Mouse (Mus musculus) mouse trophoblast stem cell (cell line): ENCODE measurements around the gene Sox6.
"Not testable (repeated sequence)": the region's sequence is repeated elsewhere in the genome, so short reads cannot be mapped to it uniquely, and the experiment has no call there.

Experiments
- in situ Hi-C, 2 experiments: fragments of 300-500 bp; cut with MseI, MboI; formaldehyde crosslinking; loops; 2 replicates in 1 of 2; 3 replicates in 1 of 2; pipeline ENCODE4 v1.15.1; 2025

Sox6 gene

DNA sequence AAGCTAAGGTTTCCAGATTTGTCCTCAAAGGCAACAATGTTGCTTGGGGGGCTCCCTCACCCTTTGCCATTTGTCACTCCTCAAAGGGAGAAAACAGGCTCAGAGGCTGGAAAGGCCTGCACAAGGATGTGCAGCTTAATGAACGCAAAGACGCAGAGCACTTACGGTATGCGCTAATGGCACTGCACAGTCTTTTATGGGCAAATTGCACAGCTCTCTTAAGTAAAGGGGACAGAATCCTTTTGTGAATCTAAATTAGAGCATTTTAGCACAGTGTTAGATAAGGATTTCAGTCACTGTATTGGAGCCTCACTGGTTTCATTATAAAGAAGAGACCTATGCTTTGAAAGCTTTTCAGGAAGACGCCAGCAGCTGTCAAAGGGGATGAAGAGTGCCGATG lies 375.2 kb downstream of the Sox6 start:
- in situ Hi-C loops: no loop called here

DNA sequence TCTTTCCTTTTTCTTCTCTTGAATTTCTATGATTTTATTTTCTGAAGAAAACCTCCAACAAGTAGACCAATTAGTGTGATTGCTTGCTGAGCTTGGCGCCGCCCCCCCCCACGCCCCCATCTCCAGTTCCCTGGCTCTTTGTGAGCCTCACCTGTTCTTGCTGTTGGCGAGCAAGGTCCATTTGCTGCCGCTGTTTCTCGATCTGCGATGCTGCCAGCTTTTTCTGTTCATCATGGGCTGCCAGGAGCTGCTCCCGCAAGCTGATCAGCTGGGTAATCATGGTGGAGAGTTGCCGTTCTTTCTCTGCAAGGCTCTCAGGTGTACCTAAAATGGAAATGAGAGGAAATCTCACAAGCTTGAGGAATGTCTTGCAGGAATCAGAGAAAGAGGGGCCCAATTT lies 376.5 kb downstream of the Sox6 start:
- in situ Hi-C loops: no loop called here

GRCm38 (mm10) chr7:115646696-115647095 lies 391.9 kb downstream of the Sox6 start:
- in situ Hi-C loops: loop anchor here in 1 of 2 experiments (25.0 kb wide), 1 partner anchor 391 kb away; the partner anchor contains the start of genes 1110004F10Rik and Sox6

- in situ Hi-C loops: loop anchor here in 1 of 2 experiments (25.0 kb wide), 1 partner anchor 391 kb away; the partner anchor contains the start of genes 1110004F10Rik and Sox6
Observed at GRCm38 (mm10) chr7:115645971-115646447, 392.6 kb downstream of the Sox6 start.

- in situ Hi-C loops: loop anchor here in 1 of 2 experiments (25.0 kb wide), 1 partner anchor 392 kb away; the partner anchor contains the start of genes 1110004F10Rik and Sox6
Observed at GRCm38 (mm10) chr7:115645272-115645970, 393.2 kb downstream of the Sox6 start.

- in situ Hi-C loops: loop anchor here in 1 of 2 experiments (25.0 kb wide), 1 partner anchor 407 kb away; the partner anchor contains the start of genes 1110004F10Rik and Sox6
Observed at GRCm38 (mm10) chr7:115630691-115631090, 407.9 kb downstream of the Sox6 start.

GRCm38 (mm10) chr7:115630287-115630686 lies 408.3 kb downstream of the Sox6 start:
- in situ Hi-C loops: loop anchor here in 1 of 2 experiments (25.0 kb wide), 1 partner anchor 407 kb away; the partner anchor contains the start of genes 1110004F10Rik and Sox6

GRCm38 (mm10) chr7:115628766-115629165 lies 409.8 kb downstream of the Sox6 start:
- in situ Hi-C loops: loop anchor here in 1 of 2 experiments (25.0 kb wide), 1 partner anchor 409 kb away; the partner anchor contains the start of genes 1110004F10Rik and Sox6

DNA sequence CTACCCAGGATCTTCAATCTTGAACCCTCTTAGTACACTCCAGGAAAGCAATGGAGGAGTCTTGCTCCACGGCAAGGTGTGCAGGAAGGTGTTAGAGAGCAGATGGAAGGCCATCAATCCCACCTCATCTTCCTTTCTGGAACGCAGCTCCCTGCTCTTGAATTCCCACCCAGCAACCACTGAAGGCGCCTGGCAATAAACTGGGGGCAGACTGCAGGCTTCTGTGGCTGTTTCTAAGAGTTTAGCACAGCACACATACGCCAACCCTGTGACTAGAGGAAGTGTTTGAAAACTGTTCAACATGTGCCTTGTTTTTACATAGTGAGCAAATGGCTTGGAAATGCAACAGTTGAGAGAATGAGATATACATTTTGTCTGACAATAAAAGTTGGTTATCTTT lies 412.6 kb downstream of the Sox6 start:
- in situ Hi-C loops: loop anchor here in 1 of 2 experiments (25.0 kb wide), 1 partner anchor 411 kb away; the partner anchor contains the start of genes 1110004F10Rik and Sox6

DNA sequence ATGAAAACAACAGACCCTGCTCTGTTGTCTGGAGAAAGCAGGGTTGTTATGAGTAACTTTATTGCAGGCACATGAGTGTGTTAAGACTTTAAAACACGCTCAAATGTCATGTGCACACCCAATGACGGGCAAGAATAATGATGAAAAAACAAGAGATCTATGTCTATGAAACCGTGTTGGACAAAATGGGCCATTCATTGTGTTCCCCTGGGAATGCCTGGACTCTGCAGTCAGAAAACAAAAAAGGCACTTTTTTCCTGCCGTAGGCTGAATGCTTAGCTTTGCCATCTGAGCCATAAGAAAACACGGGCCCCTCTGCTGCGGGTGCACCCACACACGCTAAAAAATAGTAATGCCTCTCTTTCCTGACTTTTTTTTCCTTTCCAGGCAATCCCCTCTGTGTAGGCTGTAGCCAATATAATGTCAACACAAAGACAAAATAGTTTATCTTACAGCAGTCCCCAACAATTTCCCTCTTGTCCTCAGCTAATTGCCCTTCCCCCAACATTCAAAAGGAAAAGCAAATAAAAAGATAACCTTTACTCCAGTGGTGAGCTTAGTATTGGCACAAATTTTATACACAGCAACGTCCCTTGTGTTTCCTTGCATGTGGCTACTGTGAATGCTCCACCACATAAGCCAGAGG lies 413.6 kb downstream of the Sox6 start:
- in situ Hi-C loops: loop anchor here in 1 of 2 experiments (25.0 kb wide), 1 partner anchor 412 kb away; the partner anchor contains the start of genes 1110004F10Rik and Sox6

DNA sequence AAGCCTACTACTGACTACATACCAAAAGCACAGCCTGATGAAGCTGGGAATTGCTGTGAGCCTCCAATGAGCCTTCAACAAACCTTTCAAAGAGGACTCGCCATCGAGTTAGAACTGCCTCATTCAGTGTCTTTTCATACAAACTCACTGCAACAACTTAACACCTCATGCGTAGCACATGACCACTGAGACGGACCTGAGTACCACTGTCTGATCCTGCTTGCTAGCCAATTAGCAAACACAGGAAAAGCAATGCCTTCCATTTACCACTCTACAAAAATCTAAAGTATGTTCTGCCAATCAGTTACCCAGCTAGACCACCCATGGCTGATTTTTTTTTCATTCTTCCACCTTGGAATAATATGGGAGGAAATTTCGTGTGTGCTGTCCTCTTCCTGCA lies 414.1 kb downstream of the Sox6 start:
- in situ Hi-C loops: no loop called here

- in situ Hi-C loops: no loop called here
Observed at GRCm38 (mm10) chr7:115615697-115616237, 422.8 kb downstream of the Sox6 start.

DNA sequence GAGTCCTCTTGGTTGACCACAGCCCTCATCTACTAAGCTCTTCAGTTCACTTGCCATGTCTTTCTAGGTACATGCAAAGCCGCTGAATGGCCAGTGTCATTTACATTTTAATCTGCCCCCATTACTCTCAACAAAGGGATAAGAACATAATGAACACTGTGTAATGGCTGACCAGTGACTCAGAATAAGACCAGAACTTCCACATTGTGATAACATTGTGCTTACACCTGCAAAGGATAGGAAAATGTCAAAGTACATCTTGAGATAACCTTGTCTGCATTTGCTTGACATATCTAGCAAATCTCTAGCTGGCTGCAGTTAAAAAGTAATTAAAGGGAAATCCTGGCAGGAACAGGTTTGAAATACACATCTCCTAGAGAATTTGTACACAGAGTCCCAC lies 431.1 kb downstream of the Sox6 start:
- in situ Hi-C loops: no loop called here

- in situ Hi-C loops: not testable (repeated sequence)
Observed at GRCm38 (mm10) chr7:115606125-115606524, 432.5 kb downstream of the Sox6 start.

DNA sequence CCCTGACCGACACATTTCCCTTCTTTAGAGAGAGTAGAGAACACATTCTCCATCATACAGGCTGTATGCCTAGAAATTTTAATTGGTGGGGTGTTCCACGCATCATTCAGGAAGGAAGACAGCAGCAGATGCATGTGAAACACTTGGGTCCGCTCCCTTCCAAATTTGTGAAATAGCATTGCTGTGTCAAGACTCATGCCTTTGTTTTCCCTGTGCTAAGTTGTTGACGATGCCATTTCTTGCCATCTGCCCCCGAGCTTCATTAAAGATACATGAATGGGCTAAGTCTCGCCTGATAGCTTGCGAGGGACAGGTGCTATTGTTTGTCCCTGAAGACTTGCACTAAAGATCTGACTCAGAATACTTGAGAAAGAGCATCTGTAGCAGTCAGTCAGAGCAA lies 433.7 kb downstream of the Sox6 start:
- in situ Hi-C loops: no loop called here

- in situ Hi-C loops: no loop called here
Observed at GRCm38 (mm10) chr7:115597376-115597775, 441.2 kb downstream of the Sox6 start.

- in situ Hi-C loops: no loop called here
Observed at GRCm38 (mm10) chr7:115580461-115580860, 458.1 kb downstream of the Sox6 start.

- in situ Hi-C loops: no loop called here
Observed at GRCm38 (mm10) chr7:115579826-115580225, 458.8 kb downstream of the Sox6 start.

DNA sequence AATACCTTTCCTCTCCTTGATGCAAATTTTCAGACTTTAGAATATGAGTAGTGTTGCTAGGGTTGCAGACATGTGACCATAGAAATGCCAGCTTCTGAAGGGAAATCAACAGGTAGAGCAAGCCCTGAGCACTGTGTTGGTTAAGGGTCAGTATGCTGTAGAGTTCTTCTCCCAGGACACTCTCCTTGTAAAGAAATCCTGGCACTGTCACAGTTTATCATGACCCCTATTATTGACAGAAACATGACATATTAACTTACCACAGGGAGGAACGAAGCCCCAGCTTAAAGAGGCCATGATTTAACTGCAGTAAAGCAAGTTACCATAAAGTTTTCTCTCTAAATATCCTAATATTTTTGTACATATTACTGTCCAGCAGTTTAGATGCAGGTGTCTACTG lies 462.2 kb downstream of the Sox6 start:
- in situ Hi-C loops: no loop called here

GRCm38 (mm10) chr7:115574834-115575233 lies 463.8 kb downstream of the Sox6 start:
- in situ Hi-C loops: no loop called here

- in situ Hi-C loops: no loop called here
Observed at GRCm38 (mm10) chr7:115568821-115569240, 469.8 kb downstream of the Sox6 start.

DNA sequence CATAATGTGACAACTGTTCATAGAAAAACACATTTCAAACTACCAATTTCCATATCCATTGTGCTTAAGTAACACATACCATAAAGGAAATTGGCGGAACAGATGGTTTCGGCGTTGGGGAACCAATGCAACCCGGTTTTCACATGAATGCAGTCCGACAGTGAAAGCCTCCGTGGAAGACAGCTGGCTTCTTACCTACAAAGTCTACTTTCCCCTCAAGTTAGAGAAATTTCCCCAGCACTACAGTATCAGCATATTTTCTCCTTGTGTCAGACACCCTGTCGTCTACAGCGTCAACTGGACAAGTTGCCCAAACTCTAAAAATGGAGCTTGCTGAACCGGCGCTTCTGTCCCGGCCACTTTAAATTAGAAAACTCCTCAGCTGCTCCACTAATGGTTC lies 470.3 kb downstream of the Sox6 start:
- in situ Hi-C loops: no loop called here
